Mouse (Mus musculus) MEL (cell line): ENCODE measurements at regions not wholly inside any gene's neighbourhood (a gene's known extent, or its start where the extent isn't known, plus 50 kb on each side); places are given as distances from the start of the nearest gene placed in this dataset.

Experiments
- DNase-seq: peaks from one replicate; pipeline ENCODE4 v3.0.0; 2011; ENCODE audit warnings: low read depth, low spot score
- H3K27ac ChIP-seq: 2 replicates; pipeline ENCODE4 v1.5.1; 2012; ENCODE audit warnings: low read depth, mild to moderate bottlenecking, control low read depth, low read length, moderate library complexity; ENCODE audit not compliant: control insufficient read depth
- H3K27me3 ChIP-seq, 2 experiments: fragments of 150-350 bp in 1 of 2; sonication (generic) in 1 of 2; 2 replicates each; pipeline ENCODE4 v1.6.1; 2012; ENCODE audit warnings: low read length in 2 of 2, mild to moderate bottlenecking in 2 of 2, improper control_type of control experiment in 1 of 2, moderate library complexity in 1 of 2; ENCODE audit not compliant: insufficient read depth in 2 of 2, control insufficient read depth in 1 of 2
- H3K36me3 ChIP-seq, 2 experiments: 2 replicates each; pipeline ENCODE4 v1.6.1; 2012 to 2014; ENCODE audit warnings: low read length in 2 of 2, improper control_type of control experiment in 1 of 2, inconsistent platforms in 1 of 2, mild to moderate bottlenecking in 1 of 2; ENCODE audit not compliant: insufficient read depth in 2 of 2, control insufficient read depth in 1 of 2
- H3K4me1 ChIP-seq, 2 experiments: fragments of 150-350 bp in 1 of 2; sonication (generic) in 1 of 2; 2 replicates each; pipeline ENCODE4 v1.6.1; 2012; ENCODE audit warnings: low read length in 2 of 2, improper control_type of control experiment in 1 of 2, mild to moderate bottlenecking in 1 of 2; ENCODE audit not compliant: insufficient read depth in 2 of 2, control insufficient read depth in 1 of 2
- H3K4me3 ChIP-seq, 2 experiments: fragments of 150-350 bp in 1 of 2; sonication (generic) in 1 of 2; 2 replicates each; pipeline ENCODE4 v1.5.1; 2012; ENCODE audit warnings: low read depth in 2 of 2, low read length in 2 of 2, mild to moderate bottlenecking in 2 of 2, moderate library complexity in 2 of 2, control low read depth in 1 of 2, improper control_type of control experiment in 1 of 2; ENCODE audit not compliant: control insufficient read depth in 1 of 2, insufficient read depth in 1 of 2
- H3K79me2 ChIP-seq: 2 replicates; pipeline ENCODE4 v1.6.1; 2012; ENCODE audit warnings: mild to moderate bottlenecking, low read length, moderate library complexity; ENCODE audit not compliant: control insufficient read depth, poor library complexity, insufficient read depth
- H3K9ac ChIP-seq: 2 replicates; pipeline ENCODE4 v1.6.1; 2012; ENCODE audit warnings: low read depth, mild to moderate bottlenecking, control low read depth, low read length, moderate library complexity; ENCODE audit not compliant: control insufficient read depth, poor library complexity, severe bottlenecking
- H3K9me3 ChIP-seq: fragments of 150-350 bp; sonication (generic); replicated peaks from 2 replicates; pipeline ENCODE4 v1.6.1; 2012; ENCODE audit warnings: mild to moderate bottlenecking, low read length, improper control_type of control experiment, moderate library complexity; ENCODE audit not compliant: insufficient read depth
- BHLHE40 ChIP-seq: IDR thresholded peaks from 2 replicates; pipeline ENCODE4 v1.6.1; 2012; ENCODE audit warnings: low read depth, mild to moderate bottlenecking, inconsistent platforms, low read length, improper control_type of control experiment, borderline replicate concordance
- CHD1 ChIP-seq: IDR thresholded peaks from 2 replicates; pipeline ENCODE4 v1.6.1; 2012; ENCODE audit warnings: low read depth, mild to moderate bottlenecking, inconsistent platforms, low read length, improper control_type of control experiment
- CHD2 ChIP-seq: IDR thresholded peaks from 2 replicates; pipeline ENCODE4 v1.6.1; 2011; ENCODE audit warnings: low read length, improper control_type of control experiment
- CTCF ChIP-seq, 3 experiments: IDR thresholded peaks in 2 of 3; conservative IDR thresholded peaks in 1 of 3; 2 replicates each; pipeline ENCODE4 v1.5.1; 2011 to 2012; ENCODE audit warnings: low read length in 3 of 3, low read depth in 2 of 3, mild to moderate bottlenecking in 2 of 3, improper control_type of control experiment in 1 of 3, inconsistent platforms in 1 of 3, mixed read lengths in 1 of 3, moderate library complexity in 1 of 3; ENCODE audit not compliant: control insufficient read depth in 1 of 3, insufficient read depth in 1 of 3, poor library complexity in 1 of 3, severe bottlenecking in 1 of 3
- E2F4 ChIP-seq: IDR thresholded peaks from 2 replicates; pipeline ENCODE4 v1.6.1; 2011; ENCODE audit warnings: low read depth, low read length, improper control_type of control experiment, borderline replicate concordance
- ELF1 ChIP-seq: IDR thresholded peaks from 2 replicates; pipeline ENCODE4 v1.6.1; 2014; ENCODE audit warnings: low read depth, mild to moderate bottlenecking, inconsistent platforms, low read length, improper control_type of control experiment, moderate library complexity
- EP300 ChIP-seq, 2 experiments: IDR thresholded peaks; 2 replicates each; pipeline ENCODE4 v1.6.1; 2011; ENCODE audit warnings: improper control_type of control experiment in 2 of 2, low read length in 2 of 2, low read depth in 1 of 2, mild to moderate bottlenecking in 1 of 2
- GABPA ChIP-seq: IDR thresholded peaks from 2 replicates; pipeline ENCODE4 v1.6.1; 2012; ENCODE audit warnings: low read depth, mild to moderate bottlenecking, inconsistent platforms, low read length, improper control_type of control experiment, moderate library complexity
- GATA1 ChIP-seq: IDR thresholded peaks from 2 replicates; pipeline ENCODE4 v1.6.1; 2011; ENCODE audit warnings: low read depth, low read length, improper control_type of control experiment
- HCFC1 ChIP-seq: IDR thresholded peaks from 2 replicates; pipeline ENCODE4 v1.6.1; 2012; ENCODE audit warnings: low read depth, mild to moderate bottlenecking, inconsistent platforms, low read length, improper control_type of control experiment, moderate library complexity
- JUND ChIP-seq: IDR thresholded peaks from 2 replicates; pipeline ENCODE4 v1.6.1; 2011; ENCODE audit warnings: low read depth, mild to moderate bottlenecking, improper control_type of control experiment, low read length
- KAT2A ChIP-seq: conservative IDR thresholded peaks from 2 replicates; pipeline ENCODE4 v1.6.1; 2012; ENCODE audit warnings: low read depth, low read length, improper control_type of control experiment, inconsistent platforms
- MAX ChIP-seq: IDR thresholded peaks from 2 replicates; pipeline ENCODE4 v1.6.1; 2011; ENCODE audit warnings: low read length, improper control_type of control experiment
- MEF2A ChIP-seq: IDR thresholded peaks from 2 replicates; pipeline ENCODE4 v1.6.1; 2014; ENCODE audit warnings: low read depth, mild to moderate bottlenecking, inconsistent platforms, low read length, improper control_type of control experiment; ENCODE audit not compliant: poor library complexity, insufficient replicate concordance, severe bottlenecking; ENCODE audit errors: extremely low read depth
- MXI1 ChIP-seq: IDR thresholded peaks from 2 replicates; pipeline ENCODE4 v1.6.1; 2011; ENCODE audit warnings: mild to moderate bottlenecking, low read depth, low read length, improper control_type of control experiment
- MYB ChIP-seq: IDR thresholded peaks from 2 replicates; pipeline ENCODE4 v1.6.1; 2011; ENCODE audit warnings: mild to moderate bottlenecking, low read depth, low read length, improper control_type of control experiment
- MYC ChIP-seq: IDR thresholded peaks from 2 replicates; pipeline ENCODE4 v1.6.1; 2011; ENCODE audit warnings: low read depth, mild to moderate bottlenecking, low read length, improper control_type of control experiment, moderate library complexity
- NELFE ChIP-seq: IDR thresholded peaks from 2 replicates; pipeline ENCODE4 v1.6.1; 2011; ENCODE audit warnings: low read depth, low read length, improper control_type of control experiment
- POLR2A ChIP-seq, 2 experiments: IDR thresholded peaks; 2 replicates each; pipeline ENCODE4 v1.6.1; 2011 to 2012; ENCODE audit warnings: low read length in 2 of 2, mild to moderate bottlenecking in 2 of 2, control low read depth in 1 of 2, improper control_type of control experiment in 1 of 2, low read depth in 1 of 2, moderate library complexity in 1 of 2; ENCODE audit not compliant: control insufficient read depth in 1 of 2, insufficient read depth in 1 of 2, poor library complexity in 1 of 2
- POLR2AphosphoS2 ChIP-seq: IDR thresholded peaks from 2 replicates; pipeline ENCODE4 v1.6.1; 2011; ENCODE audit warnings: low read length, improper control_type of control experiment
- POLR2AphosphoS5 ChIP-seq: IDR thresholded peaks from 2 replicates; pipeline ENCODE4 v1.6.1; 2012; ENCODE audit warnings: low read depth, borderline replicate concordance, mild to moderate bottlenecking, inconsistent platforms, low read length, moderate library complexity, mixed read lengths
- RAD21 ChIP-seq: IDR thresholded peaks from 2 replicates; pipeline ENCODE4 v1.6.1; 2011; ENCODE audit warnings: mild to moderate bottlenecking, low read depth, low read length, improper control_type of control experiment
- SIN3A ChIP-seq: IDR thresholded peaks from 2 replicates; pipeline ENCODE4 v1.6.1; 2012; ENCODE audit warnings: low read length, improper control_type of control experiment, inconsistent platforms
- SMC3 ChIP-seq: IDR thresholded peaks from 2 replicates; pipeline ENCODE4 v1.6.1; 2011; ENCODE audit warnings: low read depth, low read length, improper control_type of control experiment
- TBP ChIP-seq: IDR thresholded peaks from 2 replicates; pipeline ENCODE4 v1.8.0; 2011; ENCODE audit warnings: low read depth, low read length, improper control_type of control experiment
- UBTF ChIP-seq: IDR thresholded peaks from 2 replicates; pipeline ENCODE4 v1.6.1; 2012; ENCODE audit warnings: low read depth, mild to moderate bottlenecking, inconsistent platforms, low read length, improper control_type of control experiment, moderate library complexity, borderline replicate concordance; ENCODE audit not compliant: insufficient read depth
- ZC3H11A ChIP-seq: IDR thresholded peaks from 2 replicates; pipeline ENCODE4 v1.6.1; 2012; ENCODE audit warnings: low read depth, mild to moderate bottlenecking, inconsistent platforms, low read length, improper control_type of control experiment
- ZKSCAN1 ChIP-seq: IDR thresholded peaks from 2 replicates; pipeline ENCODE4 v1.6.1; 2012; ENCODE audit warnings: low read depth, mild to moderate bottlenecking, inconsistent platforms, low read length, improper control_type of control experiment, moderate library complexity
- ZMIZ1 ChIP-seq: IDR thresholded peaks from 2 replicates; pipeline ENCODE4 v1.6.1; 2012; ENCODE audit warnings: low read depth, mild to moderate bottlenecking, inconsistent platforms, low read length, improper control_type of control experiment, moderate library complexity
- ZNF384 ChIP-seq: IDR thresholded peaks from 2 replicates; pipeline ENCODE4 v1.6.1; 2012; ENCODE audit warnings: low read depth, mild to moderate bottlenecking, inconsistent platforms, low read length, improper control_type of control experiment

- Histone ChIP-seq H3K4me1 (no peaks in the 10 kb centered on the region), H3K79me2 (no peaks in the 10 kb centered on the region), H3K9me3 (no peaks in the 10 kb centered on the region), H3K4me3 (no peak overlapping the region), H3K27me3 (no peaks in the 10 kb centered on the region; a peak in 1 of 4 replicates), H3K27ac (no peak overlapping the region), H3K36me3 (no peaks in the 10 kb centered on the region), H3K9ac (no peak overlapping the region)
- no peak for DNase-seq
- TF ChIP-seq RAD21 (no peak), JUND (no peak), SMC3 (no peak), POLR2AphosphoS2 (no peak), MEF2A (no peak), MYC (no peak), GATA1 (no peak), ZC3H11A (no peak), ZMIZ1 (no peak), MAX (no peak), POLR2A (IDR thresholded peaks at IDR 0.05; ENCODE audit: control insufficient read depth in 1 of 2, insufficient read depth in 1 of 2, low read depth in 1 of 2, low read length in 2 of 2, poor library complexity in 1 of 2) (no peak), MXI1 (no peak), BHLHE40 (no peak), ZKSCAN1 (no peak), NELFE (no peak), POLR2AphosphoS5 (no peak), E2F4 (no peak), KAT2A (no peak), UBTF (no peak)
Measured at GRCm38 (mm10) chr13:111867261-111867660, 58.5 kb upstream of the Map3k1 start.

- no peaks in the 10 kb centered on the region for H3K4me1 ChIP-seq
- TF ChIP-seq RAD21, result no peak
- TF ChIP-seq SIN3A, result no peak
- no peak for TF ChIP-seq ELF1
- TF ChIP-seq TBP, result no peak
- no peak for TF ChIP-seq GABPA
- no peak for TF ChIP-seq EP300 (IDR thresholded peaks at IDR 0.05; ENCODE audit: low read depth in 1 of 2, low read length in 2 of 2)
- no peak for TF ChIP-seq NELFE
- no peak for TF ChIP-seq ZKSCAN1
- no peak for TF ChIP-seq HCFC1
- TF ChIP-seq CHD2, result no peak
- TF ChIP-seq MEF2A, result no peak
- TF ChIP-seq CHD1, result no peak
- no peak for TF ChIP-seq POLR2AphosphoS5
- TF ChIP-seq ZC3H11A, result no peak
- no peak for TF ChIP-seq ZNF384
- TF ChIP-seq MYC, result no peak
- no peak for TF ChIP-seq MYB
- TF ChIP-seq CTCF (IDR thresholded peaks at IDR 0.05 in 2 of 3, conservative IDR thresholded peaks at IDR 0.05 in 1 of 3; ENCODE audit: control insufficient read depth in 1 of 3, insufficient read depth in 1 of 3, low read depth in 2 of 3, low read length in 3 of 3, poor library complexity in 1 of 3, severe bottlenecking in 1 of 3), result no peak
- H3K9ac ChIP-seq, result no peak overlapping the region
- no peaks in the 10 kb centered on the region for H3K36me3 ChIP-seq
- H3K27me3 ChIP-seq, result no peaks in the 10 kb centered on the region
- H3K79me2 ChIP-seq, result no peaks in the 10 kb centered on the region
- no peak overlapping the region for H3K27ac ChIP-seq
- no peak overlapping the region for H3K4me3 ChIP-seq
- no peak for DNase-seq
- no peaks in the 10 kb centered on the region for H3K9me3 ChIP-seq
Measured at GRCm38 (mm10) chr13:111867763-111868725, 59.3 kb upstream of the Map3k1 start.
